Mouse (Mus musculus): Measurements from ENCODE around the gene Dcakd.

GRCm38 (mm10) chr11:102945306-102946264, 82.5 kb downstream of the Dcakd start:
- TF ChIP-seq CTCF (IDR thresholded peaks at IDR 0.05; ENCODE audit: borderline replicate concordance, insufficient read depth, low read depth, low read length) (no peak), POLR2A (IDR thresholded peaks at IDR 0.05; ENCODE audit: borderline replicate concordance, insufficient read depth, low read length) (no peak)

All from cerebellum, adult 2 months (tissue).